Mouse (Mus musculus) lung, postnatal 14 days (tissue): Measurements from ENCODE around the gene Scyl1.
"Not testable (repeated sequence)": the region's sequence is repeated elsewhere in the genome, so short reads cannot be mapped to it uniquely, and the experiment has no call there.

Source experiments
- DNase-seq: peaks from one replicate; pipeline ENCODE4 v3.0.0; 2021

Scyl1 gene

DNA sequence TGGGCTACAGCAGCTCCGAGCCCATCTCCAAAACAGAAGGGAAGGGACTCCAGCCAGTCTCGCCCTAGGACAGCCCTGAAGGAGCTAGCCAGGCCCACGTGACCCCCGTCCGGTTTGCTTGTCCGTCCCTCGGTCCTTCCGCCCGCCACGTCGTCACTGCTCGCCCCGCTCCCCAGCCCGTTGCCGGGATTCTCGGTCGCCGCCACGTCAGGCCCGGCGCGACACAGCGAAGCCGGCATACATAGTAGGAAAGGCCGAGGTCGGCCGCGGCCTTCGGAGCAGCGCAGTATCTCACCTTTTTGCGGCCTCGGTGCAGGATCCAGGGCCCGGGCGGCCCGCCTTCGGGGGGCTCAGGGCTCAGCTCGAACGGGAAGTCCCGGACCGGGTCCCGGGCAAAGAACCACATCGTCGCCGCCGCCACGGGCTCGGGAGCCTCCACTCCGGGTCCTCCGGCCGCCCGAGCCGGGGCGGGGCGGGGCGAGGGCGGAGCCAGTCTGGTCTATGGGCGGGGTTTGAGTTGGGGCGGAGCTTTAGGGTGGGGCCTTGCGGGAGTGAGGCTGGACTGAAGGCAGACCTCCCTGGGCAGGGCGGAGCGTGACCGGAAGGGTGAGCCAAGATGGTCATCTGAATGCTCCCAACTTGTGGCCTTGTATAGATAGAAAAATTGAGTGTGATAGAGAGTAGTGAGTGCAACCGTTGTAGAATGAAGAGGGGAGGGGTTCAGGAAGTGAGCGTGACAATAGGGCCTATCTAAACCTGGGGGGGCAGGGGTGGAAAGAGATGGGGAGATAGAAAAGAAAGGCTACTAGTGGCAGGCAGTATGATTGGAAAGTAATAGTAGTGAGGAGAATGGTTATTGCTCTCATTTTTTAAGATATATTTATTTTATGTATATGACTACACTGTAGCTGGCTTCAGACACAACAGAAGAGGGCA, at the start of gene Scyl1:
Gene Scyl1 (minus strand): TSS at position 495 of the 936 bp plus-strand sequence.
- DNase-seq, result peak; percentile 96

DNA sequence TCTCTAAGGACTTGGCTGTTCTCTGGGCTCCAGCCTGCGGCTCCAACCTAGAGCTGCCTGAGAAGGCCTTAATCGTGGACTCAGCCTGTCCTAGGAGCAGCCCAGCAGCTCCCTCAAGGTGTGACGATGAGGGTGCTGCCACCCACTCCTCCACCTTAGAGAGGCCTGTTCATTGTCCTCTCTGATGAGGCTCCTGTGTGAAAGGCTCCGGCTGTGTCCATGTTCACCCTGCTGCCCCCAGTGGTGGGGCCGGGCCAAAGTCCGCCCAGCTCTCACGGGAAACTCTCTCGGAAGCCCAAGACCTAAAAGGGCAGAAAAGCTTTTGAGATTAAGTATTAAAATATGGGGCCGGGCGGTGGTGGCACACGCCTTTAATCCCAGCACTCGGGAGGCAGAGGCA, 48.3 kb upstream of the Scyl1 start:
- peak; percentile 71 for DNase-seq

DNA sequence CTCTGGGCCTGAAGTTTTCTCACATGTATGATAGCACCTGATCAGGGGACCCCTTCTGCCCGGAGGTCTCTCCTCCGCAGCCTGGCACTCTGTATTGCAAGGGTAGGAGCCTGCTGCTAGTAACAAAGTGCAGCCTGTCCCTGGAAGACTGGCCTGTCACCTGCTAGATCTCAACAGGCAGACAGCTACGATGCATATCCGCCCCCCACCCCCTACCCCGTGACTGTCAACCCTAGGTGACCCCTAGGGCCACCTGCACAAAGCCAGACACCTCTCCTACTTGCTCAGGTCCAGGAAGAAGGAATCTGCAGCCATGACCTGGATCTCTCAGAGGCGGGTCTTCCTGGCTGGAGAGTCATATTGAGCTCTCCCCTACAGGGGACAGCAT, 47.4 kb upstream of the Scyl1 start:
- no peak for DNase-seq

DNA sequence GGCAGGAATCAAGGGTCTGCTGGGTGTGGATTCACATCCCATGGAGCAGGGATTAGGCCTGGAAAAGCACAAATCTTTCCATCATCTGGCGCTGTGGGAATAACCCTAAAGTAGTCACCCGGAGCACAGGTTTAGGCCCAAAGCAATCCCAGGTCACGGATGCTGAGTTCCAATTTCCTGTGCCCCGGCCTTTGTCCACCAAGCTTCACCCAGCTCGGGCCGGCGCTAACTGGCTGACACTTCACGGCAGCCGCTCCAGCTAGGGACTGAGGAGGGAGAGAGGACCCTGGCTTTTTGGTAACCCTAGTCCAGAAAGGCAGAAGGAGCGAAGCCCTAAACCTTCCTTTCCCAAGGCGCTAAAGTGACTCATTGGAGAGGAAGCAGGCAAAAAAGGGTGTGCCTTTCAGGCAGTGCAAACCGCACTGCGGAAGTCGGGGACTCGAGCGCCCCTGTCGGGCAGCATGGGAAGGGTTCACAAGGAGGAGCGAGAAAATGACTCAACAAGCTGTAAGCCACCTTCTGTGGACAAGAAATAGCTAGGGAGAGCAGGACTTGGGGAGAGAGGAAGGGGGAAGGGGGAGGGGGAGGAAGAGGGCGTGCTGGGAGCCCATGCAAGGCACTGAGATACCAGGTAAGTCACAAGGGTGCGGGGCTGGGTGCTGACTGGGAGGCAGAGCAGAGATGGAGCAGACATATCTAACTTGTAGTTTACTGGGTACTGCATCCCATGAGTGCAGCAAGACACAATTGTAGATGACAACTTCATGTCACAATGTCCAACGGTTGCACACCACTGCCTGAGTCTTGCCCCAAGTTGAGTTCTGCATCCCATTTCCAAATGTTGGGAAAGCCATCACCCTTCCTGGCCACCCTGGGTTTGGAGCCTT, 46.7 kb upstream of the Scyl1 start:
- DNase-seq, result peak; percentile 92

DNA sequence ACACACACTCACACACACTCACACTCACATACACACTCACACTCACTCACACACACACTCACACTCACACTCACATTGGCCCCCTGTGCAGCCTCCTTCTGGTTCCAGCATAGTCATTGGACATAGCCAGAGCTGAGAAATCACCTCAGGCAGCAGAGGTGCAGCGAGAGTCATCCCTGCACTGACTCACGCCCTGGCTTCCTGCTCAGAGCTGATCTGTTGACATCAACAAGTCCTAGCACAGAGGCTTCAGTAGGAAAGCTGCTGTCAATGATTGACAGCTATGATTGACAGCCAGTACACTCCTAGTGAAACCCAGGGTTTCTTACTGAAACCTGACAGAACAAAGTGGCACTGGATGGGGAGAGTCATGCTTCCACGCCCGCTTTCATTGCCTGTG, 44.7 kb upstream of the Scyl1 start:
- no peak for DNase-seq

DNA sequence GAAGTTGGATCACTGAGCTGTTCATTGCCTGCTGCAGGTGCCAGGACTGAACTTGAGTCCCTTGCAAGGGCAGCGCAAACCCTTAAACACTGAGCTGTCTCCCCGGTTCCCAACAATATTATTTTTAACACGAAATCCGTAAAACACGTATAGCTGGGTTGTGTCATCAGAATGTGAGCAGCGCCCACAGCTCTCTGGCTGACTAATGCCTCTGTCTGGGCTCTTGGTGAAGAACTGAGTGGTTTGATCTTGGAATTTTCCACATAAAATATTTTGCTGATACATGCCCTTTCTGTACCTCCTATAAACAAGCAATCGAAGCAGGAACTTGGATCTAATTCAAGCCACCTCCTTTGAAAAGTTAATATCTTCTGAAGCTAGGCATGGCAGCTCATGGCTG, 43.8 kb upstream of the Scyl1 start:
- DNase-seq, result no peak

DNA sequence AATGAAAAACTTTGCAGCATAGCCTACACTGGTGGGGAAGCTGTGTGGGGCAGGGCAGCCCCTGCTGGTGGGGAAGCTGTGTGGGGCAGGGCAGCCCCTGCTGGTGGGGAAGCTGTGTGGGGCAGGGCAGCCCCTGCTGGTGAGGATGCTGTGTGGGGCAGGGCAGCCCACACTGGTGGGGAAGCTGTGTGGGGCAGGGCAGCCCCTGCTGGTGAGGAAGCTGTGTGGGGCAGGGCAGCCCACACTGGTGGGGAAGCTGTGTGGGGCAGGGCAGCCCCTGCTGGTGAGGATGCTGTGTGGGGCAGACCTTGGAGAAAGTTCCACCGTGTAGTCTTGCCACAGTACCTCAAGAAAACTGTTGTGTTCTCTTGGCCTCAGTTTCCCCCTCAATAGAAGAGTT, 42.8 kb upstream of the Scyl1 start:
- not testable (repeated sequence) for DNase-seq

DNA sequence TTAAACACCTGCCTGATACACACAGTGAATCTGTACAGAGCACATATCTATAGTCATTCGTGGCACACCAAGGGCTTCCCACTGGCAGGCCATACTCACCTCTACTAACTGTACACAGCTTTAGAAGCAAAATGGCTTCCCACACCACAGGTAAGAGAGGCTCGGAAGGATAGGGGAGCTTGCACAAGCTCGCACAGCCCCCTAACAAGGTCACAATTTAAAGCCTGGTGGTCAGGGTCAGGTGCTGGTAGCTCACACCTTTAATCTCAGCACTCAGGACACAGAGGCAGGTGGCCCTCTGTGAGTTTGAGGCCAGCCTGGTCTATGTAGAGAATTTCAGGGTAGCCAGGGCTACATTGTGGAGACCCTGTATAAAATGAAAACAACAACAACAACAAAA, 42.3 kb upstream of the Scyl1 start:
- DNase-seq, result no peak

DNA sequence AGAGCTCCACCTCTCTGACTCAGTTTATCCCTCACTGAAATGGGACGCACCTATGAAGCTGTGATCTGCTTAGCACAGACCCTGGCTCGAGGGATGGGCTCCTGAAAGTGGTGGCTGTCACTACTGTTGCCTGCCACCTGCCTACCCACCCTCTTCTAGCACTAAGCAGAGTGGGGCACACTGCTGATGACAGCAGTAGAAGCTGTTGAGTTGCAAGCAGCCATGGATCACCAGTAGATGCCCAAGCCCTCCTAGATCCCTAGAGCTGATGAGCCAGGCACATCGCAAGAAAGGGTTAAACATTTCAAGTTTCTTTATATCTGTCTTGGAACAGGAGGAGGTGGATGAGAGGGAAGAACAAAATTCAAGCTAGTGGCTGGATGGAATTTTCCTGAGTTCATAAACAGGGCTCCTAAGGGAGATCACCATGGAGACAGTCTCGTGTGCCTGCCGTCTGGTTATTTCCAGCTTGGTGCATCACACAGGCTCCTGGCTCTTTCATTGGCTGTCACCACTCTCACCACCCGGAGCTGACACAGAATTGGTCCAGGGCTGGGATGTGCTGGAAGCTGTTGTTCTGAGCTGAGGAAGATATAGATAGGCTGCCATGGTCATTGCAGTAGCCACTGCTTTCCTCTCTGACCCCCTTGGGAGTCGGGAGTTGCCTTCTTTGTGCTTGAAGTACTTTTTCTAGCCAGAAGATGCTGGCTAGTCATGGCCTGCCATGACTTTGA, 40.7 kb upstream of the Scyl1 start:
- no peak for DNase-seq

DNA sequence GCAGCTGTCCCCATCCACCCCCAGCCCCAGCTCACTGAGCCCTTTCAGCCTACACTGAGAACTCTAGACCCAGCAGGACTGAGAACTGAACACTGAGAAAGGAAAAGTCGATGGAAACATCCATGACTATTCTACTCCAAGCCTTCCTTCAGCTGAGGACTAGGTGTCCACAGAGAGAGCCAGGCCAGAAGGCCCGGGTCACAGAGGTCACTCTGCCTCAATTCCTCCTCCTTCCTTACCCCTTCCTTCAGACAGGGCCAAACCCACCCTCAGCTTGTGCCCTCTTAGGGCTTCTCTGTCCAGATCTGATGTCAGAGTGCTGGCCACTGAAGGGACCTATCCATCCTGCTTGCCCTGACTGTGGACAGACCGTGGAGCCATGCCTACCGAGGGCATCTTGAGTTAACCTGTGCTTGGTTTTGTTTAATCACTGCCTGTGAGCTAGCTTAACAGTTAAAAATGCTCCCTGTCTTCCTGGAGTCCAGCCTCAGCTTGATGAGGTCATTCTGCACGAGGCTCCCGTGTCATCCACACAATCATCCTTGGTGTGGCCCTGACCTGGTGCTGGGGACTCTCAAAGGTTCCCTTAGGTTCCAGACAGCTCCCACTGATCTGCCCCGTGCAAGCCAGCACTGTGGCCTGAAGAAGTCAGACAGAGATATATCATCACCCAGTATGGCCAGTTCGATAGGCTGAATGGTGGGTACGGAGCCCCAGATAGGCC, 39.8 kb upstream of the Scyl1 start:
- DNase-seq, result no peak

DNA sequence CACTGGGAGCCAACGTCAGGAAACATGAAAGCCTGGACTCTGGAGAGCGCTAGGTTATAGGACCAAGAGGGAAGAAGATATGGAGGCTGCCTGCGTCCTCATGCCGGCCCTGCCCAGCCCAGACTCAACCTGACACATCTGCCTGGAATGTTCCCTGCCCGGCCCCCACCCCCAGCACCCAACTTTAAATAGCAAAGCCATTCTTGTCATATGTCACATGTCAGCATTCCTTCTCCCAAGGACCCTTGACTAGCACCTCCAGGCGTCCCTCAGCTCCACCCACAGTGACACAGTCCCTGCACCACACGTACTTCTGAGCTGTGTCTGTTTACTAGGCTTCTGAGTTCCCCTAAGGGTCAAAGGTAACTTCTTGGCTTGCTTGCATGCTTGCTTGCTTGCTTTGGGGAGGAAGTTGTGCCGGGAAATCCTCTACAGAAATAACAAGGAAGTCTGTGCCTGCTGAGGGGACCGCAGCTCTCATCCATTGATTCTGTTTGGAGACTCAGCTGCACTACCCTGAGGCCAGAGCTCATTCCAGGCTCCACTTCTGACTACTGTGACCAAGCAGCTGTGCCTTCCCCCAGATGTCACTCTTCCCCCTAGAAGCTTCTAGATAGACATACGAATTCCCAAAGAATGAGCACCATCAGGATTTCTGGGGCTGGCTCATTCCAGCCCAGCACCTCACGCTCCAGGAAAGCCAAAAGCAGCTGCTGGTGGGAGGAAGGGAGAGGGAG, 39.1 kb upstream of the Scyl1 start:
- peak; percentile 67 for DNase-seq

DNA sequence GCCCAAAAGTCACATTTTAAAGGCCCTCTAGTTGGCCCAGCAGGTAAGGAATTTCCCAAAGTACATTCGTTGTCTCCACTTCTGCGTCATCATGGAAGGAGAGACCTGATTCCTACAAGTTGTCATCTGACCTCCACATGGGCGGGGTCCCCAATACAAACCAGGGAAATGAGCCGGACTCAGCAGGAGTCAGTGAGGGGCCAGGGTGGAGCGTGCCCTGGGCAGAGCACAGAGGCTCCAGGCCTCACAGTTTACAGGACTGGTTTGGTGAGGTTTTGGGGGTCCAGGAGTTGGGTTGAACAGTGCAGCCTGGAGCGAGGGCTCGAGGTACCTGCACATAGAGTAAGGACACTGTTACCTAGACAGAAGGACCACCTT, 38.5 kb upstream of the Scyl1 start:
- no peak for DNase-seq

DNA sequence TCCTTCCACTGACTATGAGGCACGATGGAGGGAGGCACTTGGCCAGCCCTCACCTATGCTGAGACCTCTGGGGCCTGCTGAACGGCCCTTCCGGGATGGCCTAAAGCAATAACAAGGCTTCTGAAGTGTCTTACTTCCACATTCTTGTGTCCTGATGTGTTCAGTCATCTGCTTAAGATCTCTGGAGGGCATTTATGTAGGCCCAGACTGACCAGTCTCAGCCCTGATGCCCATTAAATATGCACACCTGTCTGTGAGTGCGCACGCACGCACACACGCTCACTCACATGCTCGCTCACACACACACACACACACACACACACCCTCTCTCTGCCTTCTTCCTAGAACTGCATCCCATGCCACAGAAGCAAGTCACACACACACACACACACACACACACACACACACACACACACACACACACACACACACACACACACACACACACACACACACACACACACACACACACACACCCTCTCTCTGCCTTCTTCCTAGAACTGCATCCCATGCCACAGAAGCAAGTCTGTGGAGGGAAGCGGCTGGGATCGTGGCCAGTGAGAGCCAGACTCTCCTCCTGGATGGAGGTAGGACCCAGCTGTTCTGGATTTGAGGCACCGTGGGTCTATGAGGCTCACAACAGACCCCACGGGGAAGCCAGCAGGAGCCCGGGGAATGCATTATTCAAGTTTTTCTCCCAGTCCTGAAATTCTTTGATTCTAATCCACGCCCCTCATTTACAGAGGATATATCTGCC, 37.9 kb upstream of the Scyl1 start:
- no peak for DNase-seq

DNA sequence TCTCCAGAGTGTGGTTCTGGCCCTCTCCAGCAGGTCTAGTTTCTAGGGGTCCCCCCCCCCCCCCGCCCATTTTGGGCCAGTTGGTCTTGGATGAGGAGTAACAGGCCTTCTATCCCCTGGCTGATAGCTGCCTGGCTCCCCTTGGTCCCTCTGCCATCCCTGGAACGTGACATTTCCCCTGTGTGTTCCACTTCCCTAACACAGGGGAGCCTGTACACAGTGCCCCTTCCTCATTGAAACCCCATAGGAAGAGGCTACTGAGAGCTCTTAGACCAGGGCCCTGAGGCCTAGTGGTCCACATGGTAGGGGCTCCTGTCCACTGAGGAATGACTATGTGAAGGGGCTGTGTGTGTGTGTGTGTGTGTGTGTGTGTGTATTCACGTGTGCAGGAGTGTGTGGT, 36.5 kb upstream of the Scyl1 start:
- DNase-seq, result no peak

DNA sequence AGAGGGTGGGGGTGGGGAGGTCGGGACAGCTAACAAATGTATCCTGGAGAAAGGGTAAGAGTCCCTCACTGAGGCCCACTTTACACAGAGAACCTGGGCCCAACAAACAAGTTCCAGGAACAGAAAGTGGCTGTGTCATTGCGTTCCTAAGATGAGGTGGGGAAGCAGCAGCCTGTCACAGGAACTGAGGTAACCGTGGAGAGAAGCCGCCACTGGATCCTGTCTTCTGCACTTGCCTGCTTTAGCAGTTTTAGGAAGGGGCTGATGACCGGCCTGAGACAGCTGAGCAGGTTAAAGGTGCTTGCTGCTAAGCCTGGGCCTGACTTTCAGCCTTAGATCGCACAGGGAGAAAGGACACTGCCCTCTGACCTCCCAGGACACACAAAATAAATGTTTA, 35.6 kb upstream of the Scyl1 start:
- DNase-seq, result no peak

DNA sequence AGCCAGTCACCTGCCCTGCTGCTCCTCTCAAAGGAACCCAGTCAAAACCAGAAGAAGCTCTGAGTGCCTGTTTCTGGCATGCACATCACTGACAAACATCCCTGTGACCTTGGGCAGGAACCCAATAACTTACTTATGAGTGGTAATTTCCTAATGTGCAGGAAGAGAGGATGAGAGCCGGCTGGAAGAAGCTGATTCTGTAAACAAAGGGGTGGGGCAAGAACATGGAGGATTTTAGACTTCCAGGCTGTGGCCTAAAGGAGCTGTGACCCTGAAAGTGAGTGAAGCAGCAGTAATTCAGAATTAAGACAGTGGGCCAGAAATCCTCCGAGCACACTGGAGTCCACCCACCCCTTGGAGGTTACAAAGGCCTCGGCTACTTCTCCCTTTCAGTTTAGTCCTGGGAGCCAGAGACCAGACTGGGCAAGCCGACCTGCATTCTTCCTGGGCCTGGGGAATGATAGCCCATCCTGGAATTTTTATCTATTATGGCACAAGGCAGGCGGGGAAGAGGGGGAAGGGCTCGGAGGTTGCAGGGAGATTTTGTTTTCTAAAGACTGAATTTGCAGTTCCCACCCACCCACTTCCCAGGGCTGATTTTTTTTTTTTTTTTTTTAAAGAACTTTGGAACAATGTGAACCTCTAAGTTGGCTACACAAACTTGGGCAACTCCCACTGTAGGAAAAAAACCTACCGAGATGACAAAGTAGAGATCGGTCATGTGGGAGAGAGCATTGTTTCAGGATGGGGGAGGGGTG, 35.0 kb upstream of the Scyl1 start:
- peak; percentile 70 for DNase-seq

DNA sequence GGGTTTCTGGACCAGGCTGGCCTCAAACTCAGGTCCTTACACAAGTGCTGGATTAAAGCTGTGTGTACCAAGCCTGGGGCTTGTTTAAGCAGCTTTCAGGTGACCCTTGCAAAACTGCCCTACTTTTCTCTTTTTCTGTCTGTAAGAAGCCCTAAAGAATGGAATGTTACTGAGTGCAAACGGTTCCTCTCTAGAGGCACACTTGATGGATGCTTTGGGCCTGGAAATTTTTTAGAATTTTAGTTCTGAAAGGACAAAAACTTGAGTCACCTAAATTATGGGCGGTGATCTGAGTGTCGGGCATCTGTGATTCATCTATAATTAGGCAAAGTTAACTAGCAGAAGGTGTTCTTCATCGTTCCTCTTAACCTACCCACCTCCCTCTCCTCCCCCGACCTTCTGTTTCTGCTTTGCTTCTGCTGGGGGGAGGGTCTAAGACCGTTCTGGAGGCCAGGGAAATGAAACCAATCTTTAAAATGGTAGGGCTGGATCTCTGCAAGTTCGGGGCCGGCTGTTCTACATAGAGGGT, 33.2 kb upstream of the Scyl1 start:
- no peak for DNase-seq

DNA sequence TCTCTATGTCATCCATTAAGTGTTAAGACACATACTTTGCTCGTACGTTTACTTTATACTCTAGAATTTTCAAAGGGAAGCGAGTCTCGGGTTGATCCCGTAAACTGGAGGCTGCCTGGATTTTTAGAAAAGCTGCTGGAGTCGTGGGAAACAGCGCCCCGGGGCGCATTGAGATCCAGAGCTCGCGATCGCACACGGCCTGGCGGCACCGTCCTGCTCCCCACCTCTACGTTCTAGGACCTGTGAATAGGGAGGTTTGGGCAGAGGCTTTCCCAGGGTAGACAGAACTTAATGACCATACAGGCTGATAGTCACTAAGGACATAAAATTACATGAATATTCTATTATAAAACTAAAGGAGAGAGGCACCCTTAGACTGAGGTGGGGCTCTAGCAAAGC, 32.7 kb upstream of the Scyl1 start:
- no peak for DNase-seq

DNA sequence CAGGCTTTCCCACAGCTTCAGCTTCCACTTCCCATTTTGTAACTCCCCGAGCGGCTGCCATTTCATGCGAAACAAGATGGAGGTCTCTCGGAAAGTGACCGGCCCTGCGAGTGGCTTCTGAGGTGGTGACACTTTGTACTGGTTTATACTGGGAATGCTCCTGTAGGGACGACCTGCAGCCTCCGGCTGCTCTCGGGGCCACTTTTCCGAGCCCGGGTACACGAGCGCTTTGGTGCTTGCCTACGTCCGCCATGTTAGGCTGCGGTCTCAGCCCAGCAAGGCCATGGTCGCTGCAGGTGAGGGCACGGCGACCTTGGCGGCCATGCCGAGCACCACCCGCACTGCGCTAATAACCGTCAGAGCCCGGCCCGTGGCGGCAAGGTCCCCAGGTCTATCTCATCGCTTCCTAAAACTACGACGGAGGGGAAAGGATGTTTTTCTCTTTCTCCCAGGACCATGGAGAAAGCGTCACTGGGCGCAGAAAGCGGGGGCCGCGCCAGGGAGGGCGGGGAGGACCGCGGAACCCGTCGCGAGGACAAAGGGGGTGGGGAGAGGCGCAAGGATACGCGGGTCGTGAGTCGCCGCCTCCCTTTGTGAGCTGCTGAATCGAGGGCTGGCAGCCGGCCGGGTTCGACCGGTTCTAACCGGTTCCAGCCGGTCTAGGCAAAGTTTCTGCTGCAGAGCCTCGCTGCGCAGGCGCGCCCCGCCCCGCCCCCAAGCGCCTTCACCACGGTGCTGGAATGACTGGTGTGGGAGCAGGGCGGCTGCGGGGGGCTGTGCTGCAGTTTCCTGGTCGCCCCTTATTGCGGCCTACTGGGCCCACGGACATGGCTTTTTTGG, 32.0 kb upstream of the Scyl1 start:
- DNase-seq, result peak; percentile 100
